26 mouse cellular contexts compared by ENCODE assay signal in genomic region chr12:13195506-13195905, GRCm38 (mm10).
"Had no signal": no experiment of that assay in that cellular context is flagged by ENCODE, and none has a peak within 500 bp of the region (broad histone marks: within the 10 kb centered on the region; RNA-seq: fewer than 3 reads in every experiment).

No protein-coding gene starts in this region.

- ATAC-seq: hindbrain, postnatal 0 days; intestine, postnatal 0 days had no signal

- H3K4me1 ChIP-seq: heart, embryonic 15.5 days; hindbrain, embryonic 13.5 days; hindbrain, embryonic 15.5 days; liver, embryonic 13.5 days; liver, embryonic 15.5 days had no signal

- H3K27ac ChIP-seq: heart, embryonic 13.5 days; heart, embryonic 15.5 days; hindbrain, embryonic 13.5 days; hindbrain, embryonic 15.5 days; hindbrain, postnatal 0 days; kidney, embryonic 15.5 days; kidney, postnatal 0 days; limb, embryonic 12.5 days; liver, embryonic 13.5 days; liver, embryonic 15.5 days had no signal

- H3K4me2 ChIP-seq: heart, embryonic 11.5 days; heart, embryonic 13.5 days; heart, embryonic 15.5 days; hindbrain, embryonic 13.5 days; hindbrain, embryonic 15.5 days; kidney, embryonic 15.5 days; limb, embryonic 12.5 days; liver, embryonic 11.5 days; liver, embryonic 13.5 days; liver, embryonic 15.5 days had no signal

- H3K4me3 ChIP-seq: heart, embryonic 13.5 days; heart, embryonic 15.5 days; hindbrain, embryonic 13.5 days; hindbrain, embryonic 15.5 days; kidney, embryonic 15.5 days; limb, embryonic 12.5 days; liver, embryonic 13.5 days; liver, embryonic 15.5 days had no signal

- H3K27me3 ChIP-seq: heart, embryonic 13.5 days; heart, embryonic 15.5 days; hindbrain, embryonic 13.5 days; hindbrain, embryonic 15.5 days; kidney, embryonic 15.5 days; liver, embryonic 13.5 days; liver, embryonic 15.5 days had no signal

- H3K36me3 ChIP-seq: heart, embryonic 13.5 days; heart, embryonic 15.5 days; hindbrain, embryonic 13.5 days; hindbrain, embryonic 15.5 days; kidney, embryonic 15.5 days; limb, embryonic 12.5 days; liver, embryonic 13.5 days; liver, embryonic 15.5 days had no signal

- H3K9me3 ChIP-seq: heart, embryonic 13.5 days; heart, embryonic 15.5 days; hindbrain, embryonic 13.5 days; hindbrain, embryonic 15.5 days; kidney, embryonic 15.5 days; limb, embryonic 12.5 days; liver, embryonic 13.5 days; liver, embryonic 15.5 days had no signal

- DNase-seq: gastrocnemius, postnatal 14 days; gastrocnemius, postnatal 36 days; heart, adult 18-20 months; heart, postnatal 14 days; heart, postnatal 36 days; kidney, adult 18-20 months; kidney, adult 8-10 months; kidney, postnatal 14 days; kidney, postnatal 36 days; layer of hippocampus, adult 9-11 months; layer of hippocampus, postnatal 36 days; left cerebral cortex, postnatal 4 days; liver; liver, embryonic 13.5 days had no signal

- H3K9ac ChIP-seq: heart, embryonic 13.5 days; heart, embryonic 15.5 days; hindbrain, embryonic 13.5 days; hindbrain, embryonic 15.5 days; kidney, embryonic 15.5 days; limb, embryonic 12.5 days; liver, embryonic 13.5 days; liver, embryonic 15.5 days had no signal
